Mouse (Mus musculus) liver, adult 2 months (tissue): ENCODE measurements at regions not wholly inside any gene's neighbourhood (a gene's known extent, or its start where the extent isn't known, plus 50 kb on each side); places are given as distances from the start of the nearest gene placed in this dataset.

Experiments
- CTCF ChIP-seq: fragments of 200-500 bp; IDR thresholded peaks from 2 replicates; pipeline ENCODE4 v1.5.1; 2011; ENCODE audit warnings: low read depth, low read length, control low read depth
- POLR2A ChIP-seq: fragments of 200-500 bp; IDR thresholded peaks from 2 replicates; pipeline ENCODE4 v1.6.1; 2011; ENCODE audit warnings: low read length, control low read depth; ENCODE audit not compliant: insufficient read depth; ENCODE audit errors: extremely low read depth

DNA sequence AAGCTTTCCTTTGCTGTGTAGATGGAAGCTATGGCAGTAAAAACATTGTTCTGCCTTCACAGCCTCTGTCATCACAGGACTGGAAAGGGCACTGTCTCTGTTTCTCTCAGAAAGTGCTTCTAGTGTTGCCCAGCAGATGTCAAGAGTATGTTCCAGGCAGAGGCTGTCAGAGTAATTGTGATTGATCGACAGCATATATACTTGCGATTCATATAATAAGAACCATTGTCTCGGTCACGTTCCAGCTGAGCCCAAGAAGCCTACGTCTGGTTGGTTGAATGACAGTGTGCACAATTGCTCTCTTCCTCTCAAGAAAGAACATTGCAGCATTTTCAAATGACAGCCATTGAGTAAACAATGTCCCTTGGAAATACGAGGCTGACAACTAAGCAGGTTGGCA is 284.7 kb upstream of the Nrsn1 start:
- TF ChIP-seq CTCF (no peak), POLR2A (no peak)
